Mouse (Mus musculus): ENCODE measurements around the gene Oas1a. TPM values are rescaled to one million over a fixed set of nuclear protein-coding genes. Genes with fewer than 3 reads are reported as not detected.
A peak's percentile ranks its signal among the peaks of the same experiment; 100 is the strongest.
"Not testable (repeated sequence)": the region's sequence is repeated elsewhere in the genome, so short reads cannot be mapped to it uniquely, and the experiment has no call there.

Gene Oas1a
- total RNA-seq (2021), result 1.5 and 3.0 TPM in 2 replicates
- long read RNA-seq, transcript Oas1a-201 (7 exons, 1,885 nt), result major isoform, 5 of 5 reads
- long read RNA-seq, partial matches to known transcripts, result 0 of 5 reads
- long read RNA-seq, other reads (novel, unspliced or antisense), result 0 of 5 reads

DNA sequence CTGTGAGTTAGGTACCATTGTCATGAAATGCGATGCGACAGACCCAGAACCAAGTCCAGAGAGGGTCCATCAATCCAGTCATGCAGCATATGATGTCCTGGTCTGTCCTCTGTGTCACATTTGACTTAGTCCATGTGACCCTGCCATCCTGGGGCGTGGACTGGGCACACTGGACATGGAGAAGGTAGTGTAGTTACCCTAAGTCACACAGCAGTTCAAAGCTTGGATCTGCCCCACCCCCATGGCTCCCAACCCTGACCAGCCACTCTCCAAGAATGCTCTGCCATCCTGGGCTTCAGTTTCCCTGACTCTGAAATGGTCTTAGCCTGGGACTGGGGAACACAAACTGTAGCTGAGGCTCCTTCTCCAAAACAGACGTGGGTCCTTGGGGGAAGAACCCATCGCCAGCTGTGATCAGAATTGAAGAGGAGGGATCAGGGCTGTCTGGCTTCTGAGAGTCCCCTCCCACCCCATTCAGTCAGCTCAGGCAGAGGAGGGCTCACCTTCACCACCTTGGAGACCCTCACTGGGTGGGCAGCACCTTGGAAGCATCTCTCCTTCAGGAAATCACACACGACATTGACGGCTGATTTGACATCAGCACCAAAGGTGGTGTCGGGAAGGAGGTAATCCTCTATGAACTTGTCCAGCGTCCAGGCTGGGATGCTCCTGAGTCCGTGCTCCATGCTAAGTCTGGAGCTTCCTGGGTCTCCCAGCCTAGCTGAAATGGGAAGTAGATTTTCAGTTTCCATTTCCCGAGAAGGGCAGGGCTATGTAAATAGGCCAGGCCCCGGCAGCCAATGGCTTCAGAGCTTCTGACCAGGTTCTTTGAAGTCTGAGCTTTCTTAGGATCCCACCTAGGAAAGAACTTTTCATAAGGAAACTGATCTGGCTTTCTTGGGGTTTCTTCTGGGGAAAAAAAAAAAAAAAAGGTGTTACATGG, at the start of gene Oas1a:
Oas1a (minus strand) TSS at position 731 of the 943 bp plus-strand sequence.
- not testable (repeated sequence) for DNase-seq

DNA sequence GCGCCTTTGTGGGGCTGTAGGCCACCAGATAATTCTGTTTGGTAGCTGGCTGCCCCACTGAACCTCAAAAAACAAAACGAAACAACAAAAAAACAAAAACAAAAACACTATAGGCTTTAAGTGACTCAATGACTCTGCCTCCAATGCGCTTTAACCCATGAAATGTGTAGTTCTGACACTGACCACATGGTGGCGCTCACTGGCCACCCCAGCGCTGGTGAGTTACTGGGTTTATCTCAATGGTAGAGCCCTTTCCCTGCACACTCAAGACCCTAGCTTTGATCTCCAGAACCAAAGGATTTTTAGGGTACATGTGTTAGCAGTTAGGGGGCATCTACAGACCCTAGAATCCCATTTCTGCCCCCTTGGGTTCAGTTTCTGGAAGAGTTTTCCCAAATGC, 46.7 kb upstream of the Oas1a start:
- peak; percentile 31 for DNase-seq

DNA sequence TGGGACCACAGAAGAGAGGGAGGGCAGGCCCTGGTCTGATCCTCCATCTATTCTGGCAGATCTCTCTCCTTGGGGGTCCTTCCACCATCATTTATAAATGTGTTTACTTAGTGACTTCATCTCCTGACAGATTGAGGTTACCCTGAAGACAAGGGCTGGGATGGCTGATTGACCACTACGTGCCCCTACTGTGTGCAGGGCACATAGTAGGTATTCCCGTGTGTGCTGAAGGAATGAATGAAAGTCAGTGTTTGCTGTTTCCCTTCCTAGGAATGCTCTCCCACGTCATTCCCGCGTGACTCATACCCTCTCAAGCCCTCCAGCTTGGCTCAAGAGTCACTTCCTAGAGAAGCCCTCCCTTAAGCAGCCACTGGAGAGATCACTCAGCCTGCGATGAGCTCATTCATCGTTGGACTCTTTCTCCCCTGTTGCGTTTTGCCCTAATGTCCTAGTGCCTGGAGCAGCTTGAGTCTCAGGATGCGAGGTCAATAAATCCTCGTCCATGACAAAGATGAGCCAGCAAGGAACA, 45.0 kb upstream of the Oas1a start:
- DNase-seq, result no peak

DNA sequence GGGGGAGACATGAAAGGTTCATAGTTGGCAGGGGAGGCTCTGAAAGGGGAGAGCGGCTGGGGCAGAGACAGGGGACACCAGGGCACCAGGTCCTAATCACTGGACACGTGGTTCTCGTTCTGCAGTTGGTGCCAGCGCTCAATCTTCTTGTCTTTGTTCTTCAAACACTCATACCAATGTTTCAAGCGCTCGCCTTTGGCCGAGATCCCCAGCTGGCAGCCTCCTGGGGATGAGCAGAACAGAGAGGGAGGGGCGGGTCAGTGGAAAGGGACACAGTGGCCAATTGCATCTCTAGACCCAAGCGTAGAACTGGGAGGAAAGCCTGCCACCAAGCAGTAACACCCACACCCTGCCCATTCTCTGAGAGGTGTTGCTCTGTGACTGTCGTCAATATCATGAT, 34.8 kb upstream of the Oas1a start:
- DNase-seq, result no peak

DNA sequence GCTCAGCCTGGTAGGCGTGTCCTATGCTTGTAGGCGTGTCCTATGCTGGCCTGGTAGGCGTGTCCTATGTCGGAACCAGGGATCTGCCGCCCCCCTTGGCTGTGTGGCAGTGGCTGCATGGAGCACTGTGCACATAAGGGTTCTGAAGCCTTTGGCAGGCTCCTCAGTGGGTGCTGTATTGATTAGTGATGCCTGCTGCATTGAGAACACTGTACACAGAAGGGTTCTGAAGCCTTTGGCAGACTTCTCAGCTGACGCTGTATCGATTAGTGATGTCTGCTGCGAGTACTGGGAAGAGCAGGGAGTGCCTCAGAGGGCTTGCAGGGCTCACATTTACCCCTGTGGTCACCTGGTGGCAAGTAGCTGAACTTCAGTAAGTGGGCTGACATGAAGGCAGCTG, 31.3 kb upstream of the Oas1a start:
- no peak for DNase-seq

DNA sequence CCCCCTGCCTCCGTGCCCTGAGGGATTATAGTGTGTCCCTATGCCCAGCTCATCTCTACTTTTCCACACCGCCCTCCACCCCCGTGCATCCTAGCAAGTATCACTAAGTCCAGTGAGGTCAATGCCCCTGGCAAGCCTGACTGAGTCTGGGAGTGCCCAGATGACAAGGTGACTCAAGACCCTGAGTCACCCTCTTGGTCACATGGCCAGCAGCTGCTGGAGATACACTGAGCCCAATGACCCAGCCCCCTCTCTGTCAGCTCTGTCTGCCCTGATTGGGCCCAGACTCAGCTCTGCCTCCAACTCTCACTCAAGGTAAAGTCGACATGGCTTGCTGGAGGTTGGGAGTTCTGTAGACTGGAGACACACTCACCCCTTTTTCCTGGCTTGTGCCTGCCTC, 30.5 kb upstream of the Oas1a start:
- DNase-seq, result peak; percentile 62

DNA sequence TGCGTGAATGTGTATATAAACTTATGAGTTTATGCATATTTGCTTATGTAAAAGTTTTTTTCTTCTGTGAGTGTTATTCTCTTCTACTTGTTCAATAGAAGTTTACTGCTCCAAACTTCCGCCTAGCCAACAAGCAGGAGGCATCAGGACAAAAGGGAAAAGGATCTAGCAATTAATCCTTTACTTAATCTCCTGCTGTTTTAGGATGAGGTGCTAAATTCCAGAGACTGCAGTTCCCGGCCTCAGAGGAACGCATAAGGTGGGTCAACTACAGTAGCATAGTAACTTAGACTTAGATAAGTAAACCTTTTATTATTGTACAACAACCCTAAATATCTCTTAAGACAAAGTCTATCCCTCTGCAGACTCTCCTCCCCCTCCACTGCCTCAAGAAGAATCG, 26.6 kb upstream of the Oas1a start:
- DNase-seq, result no peak

DNA sequence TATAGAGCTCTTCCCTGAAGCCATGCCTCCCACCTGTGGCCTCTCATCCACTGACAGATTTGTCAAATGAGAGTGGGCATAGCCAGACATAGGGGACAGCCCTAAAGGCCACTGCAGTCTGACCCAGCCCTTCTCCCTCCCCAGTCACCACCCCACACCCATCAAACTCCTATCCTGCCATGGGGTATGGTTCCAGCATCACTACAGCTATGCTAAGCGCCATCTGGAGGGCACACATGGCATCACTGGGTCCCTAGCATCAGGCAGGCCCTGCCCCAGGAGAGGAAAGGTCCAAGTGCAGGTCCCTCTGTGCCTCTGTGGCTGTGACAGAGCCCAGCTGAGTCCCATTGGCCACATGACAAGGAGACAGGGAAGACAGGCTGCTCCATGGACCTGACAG, 19.7 kb upstream of the Oas1a start:
- DNase-seq, result no peak

DNA sequence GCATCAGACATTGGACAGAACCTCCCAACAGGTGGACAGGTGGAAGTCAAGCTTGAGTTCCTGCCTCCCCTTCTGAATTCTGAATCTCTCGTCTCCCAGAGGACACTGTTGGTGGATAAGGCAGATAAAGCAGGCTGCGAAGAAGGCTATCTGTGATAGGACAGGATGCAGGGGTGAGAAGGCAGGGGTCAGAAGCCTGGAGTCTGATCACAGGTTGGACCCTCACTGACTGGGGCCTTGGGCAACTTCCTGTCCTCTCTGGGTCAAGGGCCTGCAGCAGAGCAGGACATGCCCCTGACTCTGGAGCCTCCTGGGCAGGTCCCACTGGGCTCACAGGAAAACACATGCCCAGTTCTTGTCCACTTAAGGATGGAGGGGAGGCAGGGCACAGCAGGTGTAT, 19.0 kb upstream of the Oas1a start:
- not testable (repeated sequence) for DNase-seq

DNA sequence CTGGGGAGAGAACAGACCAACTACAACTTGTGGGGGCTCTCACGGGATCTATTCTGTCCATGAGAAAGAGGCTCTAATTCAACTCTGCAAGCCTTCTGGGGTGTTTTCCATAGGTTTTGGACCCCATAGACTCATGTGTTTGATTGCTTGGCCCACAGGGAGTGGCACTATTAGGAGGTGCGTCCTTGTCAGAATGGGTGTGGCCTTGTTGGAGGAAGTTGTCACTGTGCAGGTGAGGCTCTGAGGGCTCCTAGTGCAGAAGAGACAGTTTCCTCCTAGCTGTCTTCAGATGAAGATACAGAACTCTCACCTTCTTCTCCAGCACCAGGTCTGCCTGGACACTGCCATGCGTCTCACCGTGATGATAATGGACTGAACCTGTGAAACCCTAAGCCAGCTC, 17.2 kb upstream of the Oas1a start:
- not testable (repeated sequence) for DNase-seq

DNA sequence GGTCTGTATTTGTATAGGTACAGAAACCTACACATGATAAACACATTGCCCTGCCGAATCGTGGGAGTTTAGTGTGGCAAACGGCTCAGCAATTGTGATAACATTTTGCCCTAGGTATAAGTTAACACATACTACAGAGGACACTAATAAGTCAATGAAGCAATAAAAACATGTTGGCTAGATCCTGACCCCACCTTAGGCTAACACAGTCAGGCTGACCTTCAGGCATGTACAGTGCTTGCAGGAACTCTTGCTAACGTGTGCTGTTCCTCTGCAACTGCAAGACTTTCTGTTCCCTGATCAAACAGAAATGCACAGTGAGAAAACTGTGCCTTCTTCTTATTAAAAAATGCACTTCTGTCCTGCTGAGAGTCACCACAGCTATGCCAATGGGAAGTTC, 16.6 kb upstream of the Oas1a start:
- no peak for DNase-seq

DNA sequence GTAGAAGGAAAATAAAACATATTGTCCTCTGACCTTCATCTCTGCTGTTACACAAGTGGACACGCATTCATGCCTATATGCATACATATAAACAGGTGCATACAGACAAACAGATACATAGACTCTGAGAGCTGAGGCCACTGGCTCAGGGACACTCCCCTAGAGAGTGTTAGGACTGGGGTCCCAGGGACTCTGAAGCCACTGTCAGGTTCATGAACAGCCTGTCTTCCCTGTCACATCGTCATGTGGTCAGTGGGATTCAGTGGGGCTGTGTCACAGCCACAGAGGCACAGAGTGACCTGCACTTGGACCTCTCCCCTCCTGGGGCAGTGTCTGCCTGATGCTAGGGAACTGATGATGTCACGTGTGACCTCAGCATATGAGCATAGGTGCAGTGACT, 13.0 kb upstream of the Oas1a start:
- no peak for DNase-seq

DNA sequence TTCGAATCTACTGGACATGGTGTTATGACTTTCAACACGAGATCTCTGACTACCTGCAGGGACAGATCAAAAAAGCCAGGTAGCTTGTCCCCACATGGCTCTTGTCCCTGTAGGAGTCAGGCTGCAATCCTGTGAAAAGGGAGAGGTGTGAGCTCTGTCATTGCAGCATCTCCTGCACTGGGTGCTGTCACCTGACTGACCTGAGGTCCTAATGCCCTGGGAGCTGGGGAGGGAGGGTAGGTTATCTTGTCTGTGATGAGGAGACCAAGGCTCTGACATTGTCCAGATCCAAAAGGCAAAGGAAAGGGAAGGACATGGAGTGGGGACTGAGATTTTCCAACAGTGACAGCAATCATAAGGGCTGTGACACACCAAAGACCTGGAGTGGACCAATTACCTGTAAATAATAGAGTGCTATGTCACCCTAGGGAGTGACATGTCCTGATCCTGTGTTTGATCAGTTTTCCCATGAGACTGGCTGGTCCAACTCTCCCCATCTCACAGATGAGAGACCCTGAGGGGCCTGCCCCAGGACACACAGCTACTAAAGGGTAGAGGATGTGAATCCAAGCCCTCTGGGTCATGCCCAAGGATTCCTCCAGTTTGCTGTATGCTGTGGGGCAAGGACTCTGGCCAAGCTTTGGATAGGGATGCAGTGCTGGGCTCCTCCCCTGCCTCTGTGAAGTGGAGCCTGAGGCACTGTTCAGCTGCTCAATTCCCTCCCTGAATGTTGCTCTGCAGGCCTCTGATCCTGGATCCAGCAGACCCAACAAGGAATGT, 12.0 kb upstream of the Oas1a start:
- not testable (repeated sequence) for DNase-seq

DNA sequence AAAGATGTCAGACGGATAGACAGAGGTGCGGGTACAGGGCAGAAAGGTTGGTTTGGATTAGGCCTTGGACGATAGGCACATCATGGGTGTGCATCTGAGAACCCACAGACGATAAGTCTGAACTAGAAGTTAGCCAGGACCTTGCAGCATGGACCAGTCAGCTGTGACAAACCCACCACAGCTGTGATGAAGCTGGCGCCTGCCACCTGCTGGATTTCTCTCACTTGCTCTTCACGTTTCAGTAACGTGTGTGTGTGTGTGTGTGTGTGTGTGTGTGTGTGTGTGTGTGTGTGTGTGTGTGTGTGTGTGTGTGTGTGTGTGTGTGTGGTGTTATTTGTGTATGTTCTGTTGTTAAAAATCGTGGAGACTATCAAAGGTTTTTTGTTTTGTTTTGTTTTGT, 6.9 kb upstream of the Oas1a start, which contains the start of gene Oas1d:
Oas1d (plus strand) TSS at position 333 of the 400 bp plus-strand sequence.
- not testable (repeated sequence) for DNase-seq

DNA sequence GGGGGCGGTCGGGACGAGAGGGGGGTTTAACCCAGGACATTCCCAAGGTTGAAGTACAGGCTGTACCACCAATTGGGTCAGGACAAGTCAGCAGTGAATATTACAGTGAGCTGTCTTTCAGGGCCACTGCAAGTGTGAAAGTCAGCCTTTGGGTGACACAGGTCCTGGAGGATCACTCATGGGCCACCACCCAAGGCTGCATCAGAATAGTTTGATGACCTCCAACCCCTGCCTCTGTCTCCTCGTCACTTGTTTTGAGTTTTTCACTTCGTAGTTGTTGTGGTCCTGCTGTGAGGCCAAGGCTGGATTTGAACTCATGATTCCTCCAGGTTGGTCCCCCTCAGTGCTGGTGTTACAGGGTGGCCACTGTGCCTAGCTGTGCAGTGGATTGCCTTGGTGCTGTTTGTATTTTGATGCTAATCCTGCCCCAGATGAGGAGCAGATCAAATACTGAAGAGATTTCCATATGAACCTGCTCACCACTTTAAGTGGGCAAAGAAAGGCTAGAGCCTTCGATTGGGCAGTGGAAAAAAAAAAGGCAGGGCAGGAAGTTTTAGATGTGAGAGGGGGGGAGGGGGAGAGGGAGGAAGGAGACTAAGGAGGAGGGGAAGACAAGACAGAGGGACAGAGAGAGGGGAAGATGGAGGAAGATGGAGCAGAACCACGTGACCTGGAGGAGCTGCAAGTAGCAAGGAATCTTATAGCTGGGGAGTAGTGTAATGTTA, 1.0 kb upstream of the Oas1a start:
- no peak for DNase-seq

DNA sequence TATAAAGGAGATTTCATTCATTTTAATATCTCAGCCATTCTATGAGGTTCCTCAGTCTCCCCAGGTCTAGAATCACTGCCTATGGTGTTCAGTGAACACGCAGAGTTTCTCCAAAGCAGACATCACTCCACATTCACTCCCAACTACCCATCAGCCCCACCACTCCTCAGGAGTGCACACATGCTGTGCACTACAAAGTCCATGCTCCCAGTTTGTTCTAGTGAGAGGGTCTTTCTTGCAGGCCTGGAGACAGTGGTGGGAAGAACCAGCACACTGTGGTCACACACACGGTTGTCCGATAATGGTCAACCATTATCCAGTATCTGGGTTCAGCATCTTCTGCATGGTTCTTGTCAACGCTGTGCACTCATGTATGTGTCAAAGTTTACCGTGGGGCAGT, 5.3 kb downstream of the Oas1a start:
- DNase-seq, result no peak

DNA sequence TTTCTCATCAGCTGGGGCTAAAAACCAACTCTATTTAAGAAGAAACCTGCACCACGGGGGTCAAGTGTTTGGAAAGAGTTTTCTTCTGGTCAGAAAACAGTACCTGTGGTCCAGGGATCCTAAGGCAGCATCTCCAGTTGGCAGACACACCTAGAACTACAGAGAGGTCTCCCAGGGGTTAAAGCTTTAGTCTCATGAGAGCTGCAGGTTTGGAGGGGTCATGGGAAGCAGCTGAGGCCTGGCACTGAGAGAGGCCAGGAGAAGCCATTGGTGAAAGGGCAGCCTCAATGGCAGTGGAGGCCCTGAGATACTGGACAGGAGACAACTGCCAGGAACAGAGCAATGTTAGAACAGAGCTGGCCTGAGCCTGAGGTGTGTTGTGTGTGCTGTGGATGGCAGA, 6.7 kb downstream of the Oas1a start:
- no peak for DNase-seq

DNA sequence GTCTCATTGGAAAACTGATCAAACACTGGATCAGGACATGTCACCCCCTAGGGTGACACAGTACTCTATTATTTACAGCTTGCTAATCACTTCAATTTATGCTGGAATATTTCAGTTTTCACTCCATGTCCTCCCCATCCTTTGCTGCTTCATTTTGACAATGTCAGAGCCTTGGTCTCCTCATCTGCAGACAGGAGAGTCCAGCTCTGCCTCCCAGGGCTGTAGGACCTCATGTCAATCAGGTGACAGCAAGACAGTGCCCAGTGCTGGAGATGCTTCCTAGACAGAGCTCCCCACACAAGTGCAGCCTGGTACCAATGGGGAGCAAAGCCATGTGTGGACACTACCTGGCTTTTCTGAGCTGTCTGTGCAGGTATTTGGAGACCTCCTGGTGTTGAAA, 8.6 kb downstream of the Oas1a start:
- no peak for DNase-seq

DNA sequence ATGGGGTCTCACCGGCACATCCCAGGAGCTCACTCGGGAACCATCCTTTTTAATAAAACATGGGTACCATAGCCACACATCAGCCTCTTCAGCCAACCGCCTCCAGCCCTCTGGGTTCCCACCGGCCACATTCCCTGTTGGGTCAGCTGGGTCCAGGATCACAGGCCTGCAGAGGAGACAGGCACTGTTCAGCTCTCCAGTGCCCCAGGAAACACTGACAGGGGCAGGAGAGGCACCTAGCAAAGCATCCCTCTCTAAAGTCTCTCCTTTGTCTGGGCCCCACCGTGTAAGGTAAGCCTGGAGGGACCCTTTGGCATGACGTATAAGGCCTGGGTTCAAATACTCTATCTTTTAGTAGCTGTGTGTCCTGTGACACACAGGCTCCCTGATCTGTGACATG, 9.0 kb downstream of the Oas1a start:
- no peak for DNase-seq

DNA sequence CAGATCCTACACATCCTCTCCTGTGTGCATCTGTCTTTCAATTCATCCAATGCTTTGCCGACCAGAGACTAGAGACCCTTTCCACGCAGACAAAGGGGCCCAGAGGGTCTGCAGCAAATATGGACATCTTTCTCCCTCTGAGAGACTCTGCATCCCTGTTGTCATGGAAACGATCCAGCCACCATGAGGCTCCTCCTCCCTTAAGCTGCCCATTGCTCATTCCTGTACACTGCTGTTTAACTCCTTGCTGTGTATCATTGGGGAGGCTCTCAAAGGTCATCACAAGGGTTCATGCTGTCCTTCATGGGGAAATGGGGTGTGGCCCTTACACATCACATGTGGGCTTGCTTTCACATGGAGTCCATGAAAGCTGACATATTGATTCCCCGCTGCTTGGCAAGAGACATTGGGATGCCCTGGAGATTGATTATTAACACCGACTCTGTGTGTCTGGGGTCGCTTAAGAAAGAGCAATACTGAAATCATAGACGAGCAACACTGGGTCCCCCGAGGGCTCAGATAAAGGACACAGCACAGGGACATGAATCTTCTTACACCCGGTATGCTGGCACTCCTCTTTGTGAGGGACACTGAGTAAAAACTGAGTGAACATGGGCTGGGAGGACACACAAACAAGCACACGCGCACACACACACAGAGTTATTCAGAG, 12.0 kb downstream of the Oas1a start:
- DNase-seq, result no peak

DNA sequence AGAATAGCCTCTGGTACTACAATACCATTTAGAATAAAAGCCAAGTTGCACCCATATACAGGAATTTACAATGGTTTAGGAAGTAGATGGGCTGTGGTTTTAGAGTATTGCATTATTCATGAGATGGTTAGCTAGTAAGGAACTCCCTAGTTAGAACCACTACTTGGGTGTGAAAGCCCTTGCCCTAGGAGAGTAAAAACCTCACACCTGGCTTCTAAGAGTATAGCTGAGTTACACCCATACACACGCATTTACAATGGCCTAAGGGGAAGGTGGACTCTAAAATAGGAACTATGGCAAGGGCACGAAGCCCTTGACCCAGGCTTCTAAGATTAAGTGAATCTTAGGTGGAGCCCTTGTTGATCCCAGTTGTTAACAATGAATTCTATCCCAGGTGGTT, 12.6 kb downstream of the Oas1a start:
- not testable (repeated sequence) for DNase-seq
